15 mouse cellular contexts compared by ENCODE assay signal in genomic region chr5:136514049-136514677, GRCm38 (mm10). TPM values are rescaled to one million over a fixed set of nuclear protein-coding genes. Genes with fewer than 3 reads are reported as not detected.
DNase-seq lines count a peak whose midpoint lies in the region; ATAC-seq lines count a peak whose summit lies in the region.
"Had no signal": no experiment of that assay in that cellular context is flagged by ENCODE, and none has a peak within 500 bp of the region (broad histone marks: within the 10 kb centered on the region; RNA-seq: fewer than 3 reads in every experiment).

No protein-coding gene starts in this region.

- peaks cover 4% of the 10 kb centered on the region; the same call in 1 of the 2 replicates for H3K4me1 ChIP-seq in midbrain, embryonic 16.5 days (ENCODE audit: control insufficient read depth, insufficient read depth, low read length)

- H3K9me3 ChIP-seq in midbrain, embryonic 16.5 days (replicated peaks; ENCODE audit: control insufficient read depth, low read length, poor library complexity, severe bottlenecking): no peaks in the 10 kb centered on the region
- H3K9me3 ChIP-seq: embryonic facial prominence, embryonic 12.5 days; G1E; limb, embryonic 13.5 days had no signal

- DNase-seq in left cerebral cortex, postnatal 4 days: peak; percentile 27
- DNase-seq in left cerebral cortex, adult 8-10 months (ENCODE audit: low spot score in 2 of 2): no peak
- DNase-seq in brain, adult 2 months (ENCODE audit: low read depth, low spot score): peak; percentile 67
- DNase-seq in cerebellum, postnatal 36 days: peak; percentile 67 to 74
- peak; percentile 32 to 44 for DNase-seq in kidney, postnatal 4 days
- no peak for DNase-seq in thymus, postnatal 25 days
- no peak for DNase-seq in left cerebral cortex, adult 18-20 months (ENCODE audit: low spot score in 2 of 2)
- DNase-seq: adrenal gland, adult 8-10 months; heart, postnatal 4 days; right cerebral cortex, postnatal 25 days; thymus, adult 18-20 months had no signal

- intact Hi-C loops in left cerebral cortex, postnatal 4 days (cut with DNase I): no loop called here

- no peak overlapping the region for H3K4me3 ChIP-seq in midbrain, embryonic 16.5 days (ENCODE audit: low read depth, low read length)
- H3K4me3 ChIP-seq: embryonic facial prominence, embryonic 12.5 days; limb, embryonic 13.5 days had no signal

- no peaks in the 10 kb centered on the region for H3K36me3 ChIP-seq in midbrain, embryonic 16.5 days (ENCODE audit: control insufficient read depth, insufficient read depth, low read length)
- H3K36me3 ChIP-seq: embryonic facial prominence, embryonic 12.5 days; G1E; limb, embryonic 13.5 days had no signal

- no peak overlapping the region for H3K9ac ChIP-seq in midbrain, embryonic 16.5 days (ENCODE audit: low read depth, low read length)
- H3K9ac ChIP-seq: embryonic facial prominence, embryonic 12.5 days; limb, embryonic 13.5 days had no signal

- no peak for ATAC-seq in midbrain, embryonic 16.5 days

- H3K27me3 ChIP-seq in midbrain, embryonic 16.5 days (ENCODE audit: control insufficient read depth, insufficient read depth, low read depth, low read length): no peaks in the 10 kb centered on the region

- H3K27ac ChIP-seq in midbrain, embryonic 16.5 days (ENCODE audit: low read length): no peak overlapping the region
- H3K27ac ChIP-seq: embryonic facial prominence, embryonic 12.5 days; limb, embryonic 13.5 days had no signal

- 56% methylated on average over 6 of the region's 6 CpGs for WGBS in midbrain, embryonic 16.5 days

- no peak overlapping the region for H3K4me2 ChIP-seq in midbrain, embryonic 16.5 days (ENCODE audit: low read length)
- H3K4me2 ChIP-seq: embryonic facial prominence, embryonic 12.5 days; limb, embryonic 13.5 days had no signal

RNA-seq across cellular contexts. Expression of gene Cux1, which starts 53.1 kb away (rescaled TPM):
- total RNA-seq in left cerebral cortex, postnatal 4 days (2021): 100 to 1,000 TPM; 163 to 173 TPM
- total RNA-seq in left cerebral cortex, adult 8-10 months (2022): 100 to 1,000 TPM; 101 to 114 (median 107) TPM
- polyA plus RNA-seq in midbrain, embryonic 16.5 days (2015; fragmentation: Nextera tagmentation; extraction: Ambion mirVana): 109 and 117 TPM in 2 replicates
- total RNA-seq in left cerebral cortex, adult 18-20 months (2021): 100 to 1,000 TPM; 104 to 116 TPM

Comparison
In these comparisons a context has a peak if more than half of its experiments do, and no peak if none do; other contexts are left out.
1. DNase-seq: peak in left cerebral cortex, postnatal 4 days (single experiment), brain, adult 2 months (single experiment), cerebellum, postnatal 36 days (2 of 2) and kidney, postnatal 4 days (2 of 2); none in left cerebral cortex, adult 8-10 months (0 of 2), thymus, postnatal 25 days (single experiment) and left cerebral cortex, adult 18-20 months (0 of 2).